In the genomic region with DNA sequence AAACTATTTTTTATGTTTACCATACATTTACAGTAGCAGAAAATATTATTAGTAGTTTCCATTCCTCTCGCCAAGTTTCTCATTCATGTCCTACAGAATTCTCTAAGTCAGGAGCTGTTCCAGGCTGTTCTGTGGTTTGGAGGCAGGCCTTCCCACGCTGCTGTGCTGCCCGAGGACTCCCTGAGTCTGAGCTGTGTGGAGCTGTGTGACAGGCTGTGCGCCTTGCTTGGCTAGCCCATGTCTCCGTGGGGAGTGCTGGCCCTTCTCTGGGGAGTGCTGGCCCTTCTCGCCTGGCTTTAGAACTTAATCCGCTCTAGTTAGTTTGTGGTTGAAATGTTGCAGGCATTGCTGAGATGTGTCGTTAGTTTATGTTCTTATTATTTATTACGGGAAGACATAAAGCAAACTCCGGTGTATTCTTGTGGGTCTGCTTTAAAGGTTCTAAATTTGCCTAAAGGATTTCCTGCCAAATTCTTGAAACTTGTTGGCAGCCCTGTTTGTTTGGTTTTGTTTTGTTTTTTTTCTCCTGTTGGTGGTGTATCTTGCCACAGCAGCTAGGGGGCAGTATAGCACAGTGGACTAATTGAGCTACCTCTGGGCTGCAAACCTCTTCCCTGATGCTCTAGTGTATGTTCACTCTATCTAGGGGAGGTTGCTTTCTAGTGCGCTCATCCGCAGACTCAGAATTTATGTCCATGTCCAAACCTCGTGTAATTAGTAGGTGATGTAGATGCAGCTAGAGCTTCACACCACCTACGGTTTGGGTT, we compare ENCODE assay signal across 8 mouse cellular contexts. TPM values are rescaled to one million over a fixed set of nuclear protein-coding genes. Genes with fewer than 3 reads are reported as not detected.
DNase-seq lines count a peak whose midpoint lies in the region; ATAC-seq and TF ChIP-seq lines count a peak whose summit lies in the region.

No protein-coding gene starts in this region.

- TF ChIP-seq RAD21 in MEL (IDR thresholded peaks at IDR 0.05; ENCODE audit: low read depth, low read length) = peak; percentile 85

- no peak for TF ChIP-seq POLR2A in liver, adult 2 months (IDR thresholded peaks at IDR 0.05; ENCODE audit: extremely low read depth, insufficient read depth, low read length)
- no peak for TF ChIP-seq POLR2A in MEL (IDR thresholded peaks at IDR 0.05; ENCODE audit: control insufficient read depth in 1 of 2, insufficient read depth in 1 of 2, low read depth in 1 of 2, low read length in 2 of 2, poor library complexity in 1 of 2)

- peak; percentile 76 for DNase-seq in liver, adult 2 months (ENCODE audit: extremely low read depth, low read depth, low spot score)
- peak; percentile 69 for DNase-seq in MEL (ENCODE audit: low read depth, low spot score)
- DNase-seq in cerebellum, adult 11-12 months = peak; percentile 61
- DNase-seq in gastrocnemius, postnatal 25 days = peak; percentile 41
- DNase-seq in kidney, postnatal 4 days = peak; percentile 69 to 78
- DNase-seq in yolk sac, embryonic 10.5 days (ENCODE audit: low spot score) = no peak

- 0 out of 2 replicates have a peak overlapping the region, but pooled peaks have one; percentile 1 for H3K9ac ChIP-seq in liver, adult 2 months (ENCODE audit: low read depth, low read length)
- no peak overlapping the region for H3K9ac ChIP-seq in liver, embryonic 12.5 days
- H3K9ac ChIP-seq in MEL (ENCODE audit: control insufficient read depth, low read depth, low read length, poor library complexity, severe bottlenecking) = no peak overlapping the region

- no peak overlapping the region for H3K4me2 ChIP-seq in liver, embryonic 12.5 days

- no peaks in the 10 kb centered on the region for H3K36me3 ChIP-seq in liver, adult 2 months (ENCODE audit: control insufficient read depth, insufficient read depth, low read length)
- peaks cover 47% of the 10 kb centered on the region for H3K36me3 ChIP-seq in liver, embryonic 12.5 days
- H3K36me3 ChIP-seq in MEL (ENCODE audit: control insufficient read depth in 1 of 2, insufficient read depth in 2 of 2, low read length in 2 of 2) = peaks cover 2 to 3% of the 10 kb centered on the region in 2 experiments; a peak in 2 of 4 replicates

- no peaks in the 10 kb centered on the region for H3K27me3 ChIP-seq in liver, adult 2 months (ENCODE audit: control insufficient read depth, insufficient read depth, low read length)
- no peaks in the 10 kb centered on the region for H3K27me3 ChIP-seq in liver, embryonic 12.5 days (replicated peaks)
- no peaks in the 10 kb centered on the region for H3K27me3 ChIP-seq in MEL (ENCODE audit: control insufficient read depth in 1 of 2, insufficient read depth in 2 of 2, low read length in 2 of 2)

- H3K4me3 ChIP-seq in liver, adult 2 months (ENCODE audit: insufficient read depth, low read depth, low read length) = no peak overlapping the region
- no peak overlapping the region for H3K4me3 ChIP-seq in liver, embryonic 12.5 days
- no peak overlapping the region for H3K4me3 ChIP-seq in MEL (ENCODE audit: control insufficient read depth in 1 of 2, insufficient read depth in 1 of 2, low read depth in 2 of 2, low read length in 2 of 2)

- no peak overlapping the region for H3K27ac ChIP-seq in liver, adult 2 months (replicated peaks; ENCODE audit: insufficient read depth, low read depth, low read length)
- no peak overlapping the region for H3K27ac ChIP-seq in liver, embryonic 12.5 days
- H3K27ac ChIP-seq in MEL (ENCODE audit: control insufficient read depth, low read depth, low read length) = no peak overlapping the region

- peaks cover 47% of the 10 kb centered on the region; the same call in 1 of the 2 replicates for H3K79me2 ChIP-seq in liver, adult 2 months (ENCODE audit: control insufficient read depth, insufficient read depth, low read length)
- H3K79me2 ChIP-seq in MEL (ENCODE audit: control insufficient read depth, insufficient read depth, low read length, poor library complexity) = peaks cover 38% of the 10 kb centered on the region

- TF ChIP-seq EP300 in MEL (IDR thresholded peaks at IDR 0.05; ENCODE audit: low read depth in 1 of 2, low read length in 2 of 2) = no peak

- no peak for ATAC-seq in liver, embryonic 12.5 days
- peak; percentile 72 for ATAC-seq in megakaryocyte progenitor cell, adult 5-6 weeks (replicated peaks; ENCODE audit: poor library complexity)

- WGBS in liver, adult 2 months = 58% methylated on average over 14 of the region's 14 CpGs
- 64% methylated on average over 14 of the region's 14 CpGs for WGBS in liver, embryonic 12.5 days (ENCODE audit: insufficient replicate concordance)

- H3K4me1 ChIP-seq in liver, adult 2 months (ENCODE audit: control insufficient read depth, insufficient read depth, low read length) = peaks cover 21% of the 10 kb centered on the region
- H3K4me1 ChIP-seq in liver, embryonic 12.5 days = peaks cover 55% of the 10 kb centered on the region
- H3K4me1 ChIP-seq in MEL (ENCODE audit: control insufficient read depth in 1 of 2, insufficient read depth in 2 of 2, low read length in 2 of 2) = no peaks in the 10 kb centered on the region; a peak in 1 of 4 replicates

- H3K9me3 ChIP-seq in liver, embryonic 12.5 days (replicated peaks) = no peaks in the 10 kb centered on the region
- H3K9me3 ChIP-seq in MEL (replicated peaks; ENCODE audit: insufficient read depth, low read length) = no peaks in the 10 kb centered on the region

- TF ChIP-seq CTCF in liver, adult 2 months (IDR thresholded peaks at IDR 0.05; ENCODE audit: low read depth, low read length) = peak; percentile 57
- peak; percentile 71 to 89 (median 79) for TF ChIP-seq CTCF in MEL (IDR thresholded peaks at IDR 0.05 in 2 of 3, conservative IDR thresholded peaks at IDR 0.05 in 1 of 3; ENCODE audit: control insufficient read depth in 1 of 3, insufficient read depth in 1 of 3, low read depth in 2 of 3, low read length in 3 of 3, poor library complexity in 1 of 3, severe bottlenecking in 1 of 3)

TF ChIP-seq in MEL, 35 proteins besides CTCF, POLR2A, EP300 and RAD21:
- TF ChIP-seq MAFK (IDR thresholded peaks at IDR 0.05; ENCODE audit: borderline replicate concordance, low read depth, low read length) = no peak
- TF ChIP-seq ZC3H11A (IDR thresholded peaks at IDR 0.05; ENCODE audit: low read depth, low read length) = peak; percentile 68
- TF ChIP-seq TBP (IDR thresholded peaks at IDR 0.05; ENCODE audit: low read depth, low read length) = no peak
- TF ChIP-seq SIN3A (IDR thresholded peaks at IDR 0.05; ENCODE audit: low read length) = no peak
- TF ChIP-seq HCFC1 (IDR thresholded peaks at IDR 0.05; ENCODE audit: low read depth, low read length) = no peak
- peak; percentile 86 for TF ChIP-seq SMC3 (IDR thresholded peaks at IDR 0.05; ENCODE audit: low read depth, low read length)
- no peak for TF ChIP-seq TAL1 (IDR thresholded peaks at IDR 0.05; ENCODE audit: low read length)
- no peak for TF ChIP-seq MYC (IDR thresholded peaks at IDR 0.05; ENCODE audit: low read depth, low read length)
- no peak for TF ChIP-seq CHD2 (IDR thresholded peaks at IDR 0.05; ENCODE audit: low read length)
- no peak for TF ChIP-seq TCF12 (IDR thresholded peaks at IDR 0.05; ENCODE audit: low read depth, low read length)
- no peak for TF ChIP-seq MEF2A (IDR thresholded peaks at IDR 0.05; ENCODE audit: extremely low read depth, insufficient replicate concordance, low read depth, low read length, poor library complexity, severe bottlenecking)
- TF ChIP-seq ZNF384 (IDR thresholded peaks at IDR 0.05; ENCODE audit: low read depth, low read length) = peak; percentile 84
- no peak for TF ChIP-seq MAX (IDR thresholded peaks at IDR 0.05; ENCODE audit: low read length)
- TF ChIP-seq GABPA (IDR thresholded peaks at IDR 0.05; ENCODE audit: low read depth, low read length) = no peak

RNA-seq across cellular contexts. Expression of gene Med13l, which starts 34.2 kb away (rescaled TPM):
- total RNA-seq in liver, adult 2 months (2014; rRNA removed) = 5.0 and 6.6 TPM in 2 replicates
- polyA plus RNA-seq in liver, adult 2 months (2012; rRNA removed) = 3.2 and 4.2 TPM in 2 replicates
- 13.0 and 13.8 TPM in 2 replicates for polyA plus RNA-seq in liver, embryonic 12.5 days (2016; fragmentation: Nextera tagmentation; extraction: Ambion mirVana)
- total RNA-seq in MEL (2012; rRNA removed) = 13.4 and 13.8 TPM in 2 replicates
- 10 to 100 TPM in 1 of 2 experiments, not detected in 1; 16.1 TPM for polyA plus RNA-seq in MEL (2012; ENCODE audit: insufficient read depth in 1 of 2, insufficient read length in 2 of 2, low read depth in 1 of 2, low replicate concordance in 2 of 2, missing spikeins in 1 of 2)
- total RNA-seq in gastrocnemius, postnatal 25 days (2021) = 10 to 100 TPM; 19.7 to 22.7 TPM
- 27.3 and 32.4 TPM in 2 replicates for total RNA-seq in megakaryocyte progenitor cell, adult 5-6 weeks (2015)
- total RNA-seq in megakaryocyte progenitor cell, adult 5-6 weeks (2017) = 24.0 and 26.3 TPM in 2 replicates
